Mouse (Mus musculus): Measurements from ENCODE around the gene Vmn1r125.
"Not testable (repeated sequence)": the region's sequence is repeated elsewhere in the genome, so short reads cannot be mapped to it uniquely, and the experiment has no call there.

The Vmn1r125 gene

GRCm38 (mm10) chr7:21271879-21272278, at the start of gene Vmn1r125:
Vmn1r125 (plus strand) TSS chr7:21272179.
- not testable (repeated sequence) for DNase-seq

DNA sequence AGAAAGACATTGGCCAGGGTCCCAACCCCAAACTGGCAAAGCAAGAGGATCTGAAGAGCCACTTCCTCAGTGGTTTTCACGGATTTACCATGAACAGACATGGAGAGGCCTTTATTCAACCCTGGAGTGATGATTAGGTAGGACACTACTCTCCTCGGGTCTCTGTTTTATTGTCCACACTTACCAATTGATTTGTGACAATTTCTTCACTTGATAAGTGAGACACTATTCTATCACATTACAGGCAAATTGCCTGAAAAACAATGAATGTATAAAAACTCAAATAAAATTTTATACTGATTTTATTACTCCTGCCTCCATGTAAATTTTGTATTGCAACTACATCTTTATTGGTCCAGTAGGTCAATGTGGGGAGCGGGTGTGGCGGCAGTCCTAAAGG, 11.5 kb upstream of the Vmn1r125 start, which contains the start of gene Vmn1r124:
Vmn1r124 (minus strand) TSS at position 101 of the 400 bp plus-strand sequence.
- not testable (repeated sequence) for DNase-seq

DNA sequence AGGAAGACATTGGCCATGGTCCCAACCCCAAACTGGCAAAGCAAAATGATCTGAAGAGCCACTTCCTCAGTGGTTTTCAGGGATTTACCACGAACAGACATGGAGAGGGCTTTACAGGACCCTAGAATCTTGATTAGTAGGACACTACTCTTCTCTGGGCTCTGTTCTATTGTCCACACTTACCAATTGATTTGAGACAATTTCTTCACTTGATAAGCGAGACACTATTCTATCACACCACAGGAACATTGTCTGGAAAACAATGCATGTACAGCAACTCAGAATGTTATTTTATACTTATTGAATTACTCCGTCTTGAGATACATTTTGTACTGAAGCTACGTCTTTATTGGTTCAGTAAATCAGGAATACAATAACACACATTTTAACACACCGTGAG, 29.4 kb downstream of the Vmn1r125 start, which contains the start of gene Vmn1r126:
Vmn1r126 (minus strand) TSS at position 101 of the 400 bp plus-strand sequence.
- not testable (repeated sequence) for DNase-seq

DNA sequence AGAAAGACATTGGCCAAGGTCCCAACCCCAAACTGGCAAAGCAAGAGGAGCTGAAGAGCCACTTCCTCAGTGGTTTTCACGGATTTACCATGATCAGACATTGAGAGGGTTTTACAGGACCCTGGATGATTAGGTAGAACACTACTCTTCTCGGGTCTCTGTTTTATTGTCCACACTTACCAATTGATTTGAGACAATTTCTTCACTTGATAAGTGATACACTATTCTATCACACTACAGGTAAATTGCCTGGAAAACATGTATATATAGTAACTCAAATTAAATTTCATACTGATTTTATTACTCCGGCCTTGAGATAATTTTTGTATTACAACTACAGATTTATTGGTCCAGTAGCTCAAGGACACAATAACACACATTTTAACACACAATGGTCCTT, 47.8 kb downstream of the Vmn1r125 start, which contains the start of gene Vmn1r127:
Vmn1r127 (minus strand) TSS at position 101 of the 400 bp plus-strand sequence.
- DNase-seq: not testable (repeated sequence)
